Mouse (Mus musculus) bone marrow macrophage, adult 2 months (primary cell): Measurements from ENCODE around the gene Wdr19.

Experiments
- CTCF ChIP-seq: IDR thresholded peaks from 2 replicates; pipeline ENCODE4 v1.5.1; 2012; ENCODE audit warnings: low read depth, mild to moderate bottlenecking, low read length, moderate library complexity
- POLR2A ChIP-seq: IDR thresholded peaks from 2 replicates; pipeline ENCODE4 v1.6.1; 2012; ENCODE audit warnings: mild to moderate bottlenecking, low read depth, low read length, borderline replicate concordance

DNA sequence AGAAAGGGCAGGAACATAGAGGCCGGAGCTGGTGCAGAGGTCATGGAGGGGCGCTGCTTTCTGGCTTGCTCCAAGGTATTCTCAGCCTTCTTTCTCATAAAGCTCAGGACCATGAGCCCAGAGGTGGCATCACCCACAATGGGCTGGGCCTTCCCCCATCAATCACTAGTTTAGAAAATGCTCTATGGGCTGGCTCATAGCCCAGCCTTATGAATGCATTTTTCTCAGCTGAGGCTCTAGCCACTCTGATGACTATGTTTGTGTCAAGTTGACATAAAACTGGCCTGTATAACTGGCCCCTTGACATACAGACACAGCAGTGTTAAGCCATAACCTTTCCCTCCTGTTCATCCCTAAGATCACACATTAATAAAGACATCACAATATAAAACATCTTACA lies 5.2 kb downstream of the Wdr19 start:
- TF ChIP-seq CTCF (no peak), POLR2A (no peak)
